Mouse (Mus musculus): Measurements from ENCODE around the gene Actc1. TPM values are rescaled to one million over a fixed set of nuclear protein-coding genes. Genes with fewer than 3 reads are reported as not detected.
A peak's percentile ranks its signal among the peaks of the same experiment; 100 is the strongest.

Gene Actc1
- polyA plus RNA-seq, 1 experiment from 2014 or later = 12,441 TPM

- Histone ChIP-seq H3K36me3 (ENCODE audit: control insufficient read depth, insufficient read depth, low read length) (no peaks in the 10 kb centered on the region), H3K4me2 (no peak overlapping the region), H3K27ac (ENCODE audit: low read depth, low read length) (no peak overlapping the region), H3K9ac (ENCODE audit: low read depth, low read length) (no peak overlapping the region), H3K4me1 (ENCODE audit: control insufficient read depth, insufficient read depth, low read length) (peaks cover 3% of the 10 kb centered on the region; the same call in 1 of the 2 replicates), H3K4me3 (ENCODE audit: low read depth, low read length) (no peak overlapping the region), H3K9me3 (replicated peaks; ENCODE audit: control insufficient read depth, low read length) (no peaks in the 10 kb centered on the region), H3K27me3 (ENCODE audit: control insufficient read depth, insufficient read depth, low read length) (no peaks in the 10 kb centered on the region)
- WGBS (ENCODE audit: insufficient replicate concordance) = 73% methylated on average over 9 of the region's 9 CpGs
- no peak for ATAC-seq (replicated peaks; ENCODE audit: insufficient number of reproducible peaks, low FRiP score, low TSS enrichment)
Measured at GRCm38 (mm10) chr2:114093577-114093976, 40.2 kb upstream of the Actc1 start.

GRCm38 (mm10) chr2:114089862-114090261, 36.5 kb upstream of the Actc1 start:
- Histone ChIP-seq H3K36me3 (ENCODE audit: control insufficient read depth, insufficient read depth, low read length) (no peaks in the 10 kb centered on the region), H3K9me3 (replicated peaks; ENCODE audit: control insufficient read depth, low read length) (no peaks in the 10 kb centered on the region), H3K4me3 (ENCODE audit: low read depth, low read length) (no peak overlapping the region), H3K4me2 (no peak overlapping the region), H3K27ac (ENCODE audit: low read depth, low read length) (no peak overlapping the region), H3K9ac (ENCODE audit: low read depth, low read length) (no peak overlapping the region), H3K4me1 (ENCODE audit: control insufficient read depth, insufficient read depth, low read length) (no peaks in the 10 kb centered on the region), H3K27me3 (ENCODE audit: control insufficient read depth, insufficient read depth, low read length) (no peaks in the 10 kb centered on the region)
- WGBS (ENCODE audit: insufficient replicate concordance) = 80% methylated on average over 3 of the region's 3 CpGs
- ATAC-seq (replicated peaks; ENCODE audit: insufficient number of reproducible peaks, low FRiP score, low TSS enrichment) = no peak

- Histone ChIP-seq H3K27ac (ENCODE audit: low read depth, low read length) (no peak overlapping the region), H3K9ac (ENCODE audit: low read depth, low read length) (no peak overlapping the region), H3K4me3 (ENCODE audit: low read depth, low read length) (no peak overlapping the region), H3K4me2 (no peak overlapping the region), H3K9me3 (replicated peaks; ENCODE audit: control insufficient read depth, low read length) (no peaks in the 10 kb centered on the region), H3K36me3 (ENCODE audit: control insufficient read depth, insufficient read depth, low read length) (no peaks in the 10 kb centered on the region), H3K27me3 (ENCODE audit: control insufficient read depth, insufficient read depth, low read length) (no peaks in the 10 kb centered on the region), H3K4me1 (ENCODE audit: control insufficient read depth, insufficient read depth, low read length) (no peaks in the 10 kb centered on the region)
- 58% methylated on average over 1 of the region's 1 CpGs for WGBS (ENCODE audit: insufficient replicate concordance)
- no peak for ATAC-seq (replicated peaks; ENCODE audit: insufficient number of reproducible peaks, low FRiP score, low TSS enrichment)
Measured at GRCm38 (mm10) chr2:114087271-114087670, 33.9 kb upstream of the Actc1 start.

- 45% methylated on average over 2 of the region's 2 CpGs for WGBS (ENCODE audit: insufficient replicate concordance)
- Histone ChIP-seq H3K27me3 (ENCODE audit: control insufficient read depth, insufficient read depth, low read length) (no peaks in the 10 kb centered on the region), H3K27ac (ENCODE audit: low read depth, low read length) (no peak overlapping the region), H3K4me3 (ENCODE audit: low read depth, low read length) (no peak overlapping the region), H3K4me2 (no peak overlapping the region), H3K9ac (ENCODE audit: low read depth, low read length) (no peak overlapping the region), H3K9me3 (replicated peaks; ENCODE audit: control insufficient read depth, low read length) (no peaks in the 10 kb centered on the region), H3K36me3 (ENCODE audit: control insufficient read depth, insufficient read depth, low read length) (no peaks in the 10 kb centered on the region), H3K4me1 (ENCODE audit: control insufficient read depth, insufficient read depth, low read length) (no peaks in the 10 kb centered on the region)
- no peak for ATAC-seq (replicated peaks; ENCODE audit: insufficient number of reproducible peaks, low FRiP score, low TSS enrichment)
Measured at GRCm38 (mm10) chr2:114071876-114072275, 18.5 kb upstream of the Actc1 start.

GRCm38 (mm10) chr2:114066226-114066625, 12.9 kb upstream of the Actc1 start:
- no peaks in the 10 kb centered on the region for H3K27me3 ChIP-seq (ENCODE audit: control insufficient read depth, insufficient read depth, low read length)
- no peaks in the 10 kb centered on the region for H3K4me1 ChIP-seq (ENCODE audit: control insufficient read depth, insufficient read depth, low read length)
- no peak overlapping the region for H3K27ac ChIP-seq (ENCODE audit: low read depth, low read length)
- H3K36me3 ChIP-seq (ENCODE audit: control insufficient read depth, insufficient read depth, low read length) = no peaks in the 10 kb centered on the region
- 76% methylated on average over 3 of the region's 3 CpGs for WGBS (ENCODE audit: insufficient replicate concordance)
- H3K9ac ChIP-seq (ENCODE audit: low read depth, low read length) = no peak overlapping the region
- no peak for ATAC-seq (replicated peaks; ENCODE audit: insufficient number of reproducible peaks, low FRiP score, low TSS enrichment)
- no peak overlapping the region for H3K4me2 ChIP-seq
- no peaks in the 10 kb centered on the region for H3K9me3 ChIP-seq (replicated peaks; ENCODE audit: control insufficient read depth, low read length)
- H3K4me3 ChIP-seq (ENCODE audit: low read depth, low read length) = no peak overlapping the region

GRCm38 (mm10) chr2:114064004-114064403, 10.7 kb upstream of the Actc1 start:
- ATAC-seq (replicated peaks; ENCODE audit: insufficient number of reproducible peaks, low FRiP score, low TSS enrichment) = no peak
- Histone ChIP-seq H3K27ac (ENCODE audit: low read depth, low read length) (no peak overlapping the region), H3K4me2 (no peak overlapping the region), H3K36me3 (ENCODE audit: control insufficient read depth, insufficient read depth, low read length) (no peaks in the 10 kb centered on the region), H3K9ac (ENCODE audit: low read depth, low read length) (no peak overlapping the region), H3K9me3 (replicated peaks; ENCODE audit: control insufficient read depth, low read length) (no peaks in the 10 kb centered on the region), H3K4me1 (ENCODE audit: control insufficient read depth, insufficient read depth, low read length) (no peaks in the 10 kb centered on the region), H3K27me3 (ENCODE audit: control insufficient read depth, insufficient read depth, low read length) (no peaks in the 10 kb centered on the region), H3K4me3 (ENCODE audit: low read depth, low read length) (no peak overlapping the region)
- 55% methylated on average over 2 of the region's 2 CpGs for WGBS (ENCODE audit: insufficient replicate concordance)

- peaks cover 5% of the 10 kb centered on the region; the same call in 1 of the 2 replicates for H3K4me1 ChIP-seq (ENCODE audit: control insufficient read depth, insufficient read depth, low read length)
- 50% methylated on average over 6 of the region's 6 CpGs for WGBS (ENCODE audit: insufficient replicate concordance)
- H3K36me3 ChIP-seq (ENCODE audit: control insufficient read depth, insufficient read depth, low read length) = no peaks in the 10 kb centered on the region
Measured at GRCm38 (mm10) chr2:114060071-114060591, 6.8 kb upstream of the Actc1 start.

GRCm38 (mm10) chr2:114059608-114060007, 6.3 kb upstream of the Actc1 start:
- Histone ChIP-seq H3K27ac (ENCODE audit: low read depth, low read length) (no peak overlapping the region), H3K27me3 (ENCODE audit: control insufficient read depth, insufficient read depth, low read length) (no peaks in the 10 kb centered on the region), H3K36me3 (ENCODE audit: control insufficient read depth, insufficient read depth, low read length) (no peaks in the 10 kb centered on the region), H3K4me2 (no peak overlapping the region), H3K4me3 (ENCODE audit: low read depth, low read length) (no peak overlapping the region), H3K9me3 (replicated peaks; ENCODE audit: control insufficient read depth, low read length) (no peaks in the 10 kb centered on the region), H3K4me1 (ENCODE audit: control insufficient read depth, insufficient read depth, low read length) (peaks cover 5% of the 10 kb centered on the region; the same call in 1 of the 2 replicates), H3K9ac (ENCODE audit: low read depth, low read length) (no peak overlapping the region)
- no peak for ATAC-seq (replicated peaks; ENCODE audit: insufficient number of reproducible peaks, low FRiP score, low TSS enrichment)
- 41% methylated on average over 1 of the region's 1 CpGs for WGBS (ENCODE audit: insufficient replicate concordance)

More at GRCm38 (mm10) chr2:114060071-114060591, 6.8 kb upstream of the Actc1 start:
- H3K9ac ChIP-seq (ENCODE audit: low read depth, low read length) = no peak overlapping the region
- no peak overlapping the region for H3K4me2 ChIP-seq
- H3K9me3 ChIP-seq (replicated peaks; ENCODE audit: control insufficient read depth, low read length) = no peaks in the 10 kb centered on the region
- H3K4me3 ChIP-seq (ENCODE audit: low read depth, low read length) = no peak overlapping the region
- no peak for ATAC-seq (replicated peaks; ENCODE audit: insufficient number of reproducible peaks, low FRiP score, low TSS enrichment)
- no peak overlapping the region for H3K27ac ChIP-seq (ENCODE audit: low read depth, low read length)
- no peaks in the 10 kb centered on the region for H3K27me3 ChIP-seq (ENCODE audit: control insufficient read depth, insufficient read depth, low read length)

GRCm38 (mm10) chr2:114058226-114058796, 5.0 kb upstream of the Actc1 start:
- Histone ChIP-seq H3K27me3 (ENCODE audit: control insufficient read depth, insufficient read depth, low read length) (no peaks in the 10 kb centered on the region), H3K9ac (ENCODE audit: low read depth, low read length) (peak overlapping the region; percentile 75; the same call in 1 of the 2 replicates), H3K9me3 (replicated peaks; ENCODE audit: control insufficient read depth, low read length) (no peaks in the 10 kb centered on the region), H3K27ac (ENCODE audit: low read depth, low read length) (peak overlapping the region; percentile 99), H3K36me3 (ENCODE audit: control insufficient read depth, insufficient read depth, low read length) (no peaks in the 10 kb centered on the region), H3K4me2 (peak overlapping the region; percentile 47), H3K4me3 (ENCODE audit: low read depth, low read length) (no peak overlapping the region), H3K4me1 (ENCODE audit: control insufficient read depth, insufficient read depth, low read length) (peaks cover 5% of the 10 kb centered on the region; the same call in 1 of the 2 replicates)
- ATAC-seq (replicated peaks; ENCODE audit: insufficient number of reproducible peaks, low FRiP score, low TSS enrichment) = no peak
- WGBS (ENCODE audit: insufficient replicate concordance) = 55% methylated on average over 10 of the region's 10 CpGs
